Mouse (Mus musculus) embryonic facial prominence, embryonic 12.5 days (tissue): ENCODE results near the gene Amph. TPM values are rescaled to one million over a fixed set of nuclear protein-coding genes. Genes with fewer than 3 reads are reported as not detected.
"Not testable (repeated sequence)": the region's sequence is repeated elsewhere in the genome, so short reads cannot be mapped to it uniquely, and the experiment has no call there.

Experiments
- ATAC-seq: fragments of 200-750 bp; cut with Nextera tagmentation; 2 replicates; pipeline ENCODE4 v1.8.0; 2017; ENCODE audit not compliant: insufficient number of reproducible peaks, insufficient read depth, low FRiP score, low TSS enrichment
- H3K27ac ChIP-seq: fragments of 300-500 bp; sonication (generic); 2 replicates; pipeline ENCODE4 v1.5.1; 2016; ENCODE audit warnings: mild to moderate bottlenecking
- H3K27me3 ChIP-seq: fragments of 300-500 bp; sonication (generic); 2 replicates; pipeline ENCODE4 v1.6.1; 2016; ENCODE audit warnings: mild to moderate bottlenecking, moderate library complexity
- H3K36me3 ChIP-seq: fragments of 300-500 bp; sonication (generic); 2 replicates; pipeline ENCODE4 v1.6.1; 2016; ENCODE audit warnings: mild to moderate bottlenecking
- H3K4me1 ChIP-seq: fragments of 300-500 bp; sonication (generic); 2 replicates; pipeline ENCODE4 v1.6.1; 2016
- H3K4me2 ChIP-seq: fragments of 300-500 bp; sonication (generic); replicated peaks from 2 replicates; pipeline ENCODE4 v1.6.1; 2016; ENCODE audit warnings: mild to moderate bottlenecking, moderate library complexity
- H3K4me3 ChIP-seq: fragments of 300-500 bp; sonication (generic); 2 replicates; pipeline ENCODE4 v1.5.1; 2016; ENCODE audit warnings: mild to moderate bottlenecking
- H3K9ac ChIP-seq: fragments of 300-500 bp; sonication (generic); 2 replicates; pipeline ENCODE4 v1.6.1; 2016; ENCODE audit warnings: mild to moderate bottlenecking, moderate library complexity
- H3K9me3 ChIP-seq: fragments of 300-500 bp; sonication (generic); 2 replicates; pipeline ENCODE4 v1.6.1; 2016; ENCODE audit warnings: mild to moderate bottlenecking, moderate library complexity
- WGBS: fragments of 180-500 bp; shearing (Covaris S2); methylation state at CpG from one replicate; pipeline ENCODE4 v1.1.7; 2016; 5-methylcytosine and 5-hydroxymethylcytosine counted together
- polyA plus RNA-seq: library from polyadenylated mRNA; unstranded; fragments of >200 nt; fragmentation: Nextera tagmentation; extraction: Ambion mirVana; gene quantifications from 2 replicates; pipeline ENCODE4 v1.2.1, GENCODE M21; 2016

The Amph gene
- polyA plus RNA-seq, 1 experiment from 2014 or later, result 3.3 TPM

- ATAC-seq, result no peak
- Histone ChIP-seq H3K9me3 (no peaks in the 10 kb centered on the region), H3K9ac (no peak overlapping the region), H3K27me3 (no peaks in the 10 kb centered on the region), H3K4me3 (no peak overlapping the region), H3K36me3 (no peaks in the 10 kb centered on the region), H3K27ac (no peak overlapping the region), H3K4me1 (no peaks in the 10 kb centered on the region), H3K4me2 (no peak overlapping the region)
- 75% methylated on average over 3 of the region's 3 CpGs for WGBS
Observed at GRCm38 (mm10) chr13:19109331-19109730, 161.3 kb downstream of the Amph start.

GRCm38 (mm10) chr13:19113034-19113922 lies 165.3 kb downstream of the Amph start:
- H3K36me3 ChIP-seq, result no peaks in the 10 kb centered on the region
- 90% methylated on average over 14 of the region's 14 CpGs for WGBS
- no peaks in the 10 kb centered on the region for H3K4me1 ChIP-seq
- H3K9me3 ChIP-seq, result no peaks in the 10 kb centered on the region
- H3K9ac ChIP-seq, result no peak overlapping the region
- no peak overlapping the region for H3K27ac ChIP-seq
- ATAC-seq, result no peak
- H3K4me3 ChIP-seq, result no peak overlapping the region
- no peak overlapping the region for H3K4me2 ChIP-seq
- no peaks in the 10 kb centered on the region for H3K27me3 ChIP-seq

- not testable (repeated sequence) for H3K27ac ChIP-seq, ATAC-seq, H3K27me3 ChIP-seq, H3K9ac ChIP-seq, H3K9me3 ChIP-seq, H3K4me1 ChIP-seq, H3K4me2 ChIP-seq, H3K4me3 ChIP-seq, H3K36me3 ChIP-seq
- WGBS, result 88% methylated on average over 9 of the region's 9 CpGs
Observed at GRCm38 (mm10) chr13:19114761-19115160, 166.8 kb downstream of the Amph start.

- 80% methylated on average over 5 of the region's 5 CpGs for WGBS
- no peak overlapping the region for H3K9ac ChIP-seq
- ATAC-seq, result no peak
- H3K4me1 ChIP-seq, result no peaks in the 10 kb centered on the region; the same call in 1 of the 2 replicates
- H3K4me3 ChIP-seq, result no peak overlapping the region
- no peaks in the 10 kb centered on the region for H3K36me3 ChIP-seq
- no peak overlapping the region for H3K4me2 ChIP-seq
- H3K27ac ChIP-seq, result no peak overlapping the region
- no peaks in the 10 kb centered on the region for H3K27me3 ChIP-seq
- H3K9me3 ChIP-seq, result no peaks in the 10 kb centered on the region
Observed at GRCm38 (mm10) chr13:19126912-19127552, 179.0 kb downstream of the Amph start.

GRCm38 (mm10) chr13:19133833-19134232 lies 185.8 kb downstream of the Amph start:
- ATAC-seq, result no peak
- Histone ChIP-seq H3K4me2 (no peak overlapping the region), H3K27me3 (no peaks in the 10 kb centered on the region), H3K4me1 (no peaks in the 10 kb centered on the region; the same call in 1 of the 2 replicates), H3K9me3 (no peaks in the 10 kb centered on the region), H3K36me3 (no peaks in the 10 kb centered on the region), H3K4me3 (no peak overlapping the region), H3K27ac (no peak overlapping the region), H3K9ac (no peak overlapping the region)
- WGBS, result 43% methylated on average over 4 of the region's 4 CpGs

GRCm38 (mm10) chr13:19137212-19137611 lies 189.2 kb downstream of the Amph start:
- 70% methylated on average over 7 of the region's 7 CpGs for WGBS
- H3K27me3 ChIP-seq, result no peaks in the 10 kb centered on the region
- H3K4me3 ChIP-seq, result no peak overlapping the region
- no peak for ATAC-seq
- no peaks in the 10 kb centered on the region for H3K9me3 ChIP-seq
- no peak overlapping the region for H3K4me2 ChIP-seq
- H3K36me3 ChIP-seq, result no peaks in the 10 kb centered on the region
- H3K4me1 ChIP-seq, result no peaks in the 10 kb centered on the region
- H3K27ac ChIP-seq, result no peak overlapping the region
- no peak overlapping the region for H3K9ac ChIP-seq

GRCm38 (mm10) chr13:19137932-19138331 lies 189.9 kb downstream of the Amph start:
- Histone ChIP-seq H3K27me3 (no peaks in the 10 kb centered on the region), H3K9me3 (no peaks in the 10 kb centered on the region), H3K36me3 (no peaks in the 10 kb centered on the region), H3K4me3 (no peak overlapping the region), H3K9ac (no peak overlapping the region), H3K4me1 (no peaks in the 10 kb centered on the region), H3K4me2 (no peak overlapping the region), H3K27ac (no peak overlapping the region)
- ATAC-seq, result peak; percentile 67; the same call in 1 of the 2 replicates
- 21% methylated on average over 5 of the region's 5 CpGs for WGBS

GRCm38 (mm10) chr13:19138550-19138949 lies 190.5 kb downstream of the Amph start:
- H3K9me3 ChIP-seq, result no peaks in the 10 kb centered on the region
- no peak overlapping the region for H3K4me2 ChIP-seq
- no peak overlapping the region for H3K9ac ChIP-seq
- H3K36me3 ChIP-seq, result no peaks in the 10 kb centered on the region
- 90% methylated on average over 2 of the region's 2 CpGs for WGBS
- H3K4me1 ChIP-seq, result no peaks in the 10 kb centered on the region
- no peak overlapping the region for H3K4me3 ChIP-seq
- H3K27me3 ChIP-seq, result no peaks in the 10 kb centered on the region
- no peak overlapping the region for H3K27ac ChIP-seq
- ATAC-seq, result no peak

GRCm38 (mm10) chr13:19139104-19139503 lies 191.1 kb downstream of the Amph start:
- ATAC-seq, result no peak
- Histone ChIP-seq H3K9ac (no peak overlapping the region), H3K9me3 (no peaks in the 10 kb centered on the region), H3K4me3 (no peak overlapping the region), H3K4me1 (no peaks in the 10 kb centered on the region), H3K27me3 (no peaks in the 10 kb centered on the region), H3K36me3 (no peaks in the 10 kb centered on the region), H3K4me2 (no peak overlapping the region), H3K27ac (no peak overlapping the region)
- WGBS, result 85% methylated on average over 7 of the region's 7 CpGs

- Histone ChIP-seq H3K4me2 (no peak overlapping the region), H3K36me3 (no peaks in the 10 kb centered on the region), H3K27ac (no peak overlapping the region), H3K4me3 (no peak overlapping the region), H3K9ac (no peak overlapping the region), H3K27me3 (no peaks in the 10 kb centered on the region), H3K4me1 (no peaks in the 10 kb centered on the region), H3K9me3 (no peaks in the 10 kb centered on the region)
- WGBS, result 72% methylated on average over 1 of the region's 1 CpGs
- no peak for ATAC-seq
Observed at GRCm38 (mm10) chr13:19139771-19140170, 191.8 kb downstream of the Amph start.

- H3K27ac ChIP-seq, result no peak overlapping the region
- 85% methylated on average over 3 of the region's 3 CpGs for WGBS
- H3K4me2 ChIP-seq, result no peak overlapping the region
- no peaks in the 10 kb centered on the region for H3K4me1 ChIP-seq
- H3K9me3 ChIP-seq, result no peaks in the 10 kb centered on the region
- H3K9ac ChIP-seq, result no peak overlapping the region
- H3K36me3 ChIP-seq, result no peaks in the 10 kb centered on the region
- no peak overlapping the region for H3K4me3 ChIP-seq
- H3K27me3 ChIP-seq, result no peaks in the 10 kb centered on the region
- no peak for ATAC-seq
Observed at GRCm38 (mm10) chr13:19143766-19144165, 195.8 kb downstream of the Amph start.

GRCm38 (mm10) chr13:19147468-19147867 lies 199.5 kb downstream of the Amph start:
- ATAC-seq, result no peak
- H3K27me3 ChIP-seq, result no peaks in the 10 kb centered on the region
- WGBS, result 92% methylated on average over 3 of the region's 3 CpGs
- no peaks in the 10 kb centered on the region for H3K9me3 ChIP-seq
- H3K27ac ChIP-seq, result no peak overlapping the region
- H3K9ac ChIP-seq, result no peak overlapping the region
- no peak overlapping the region for H3K4me2 ChIP-seq
- H3K4me3 ChIP-seq, result no peak overlapping the region
- H3K36me3 ChIP-seq, result no peaks in the 10 kb centered on the region
- H3K4me1 ChIP-seq, result no peaks in the 10 kb centered on the region
